ENCODE assay signal across 8 mouse cellular contexts in genomic region chr15:7397446-7397817, GRCm38 (mm10). TPM values are rescaled to one million over a fixed set of nuclear protein-coding genes. Genes with fewer than 3 reads are reported as not detected.
DNase-seq lines count a peak whose midpoint lies in the region; ATAC-seq and TF ChIP-seq lines count a peak whose summit lies in the region.

No protein-coding gene starts in this region.

- peak overlapping the region; percentile 71 for H3K9ac ChIP-seq in neural tube, embryonic 11.5 days (ENCODE audit: low read length)
- peak overlapping the region; percentile 50 for H3K9ac ChIP-seq in heart, postnatal 0 days (replicated peaks; ENCODE audit: low read depth, low read length)
- H3K9ac ChIP-seq in liver, embryonic 15.5 days: no peak overlapping the region
- peak overlapping the region; percentile 77 for H3K9ac ChIP-seq in stomach, embryonic 16.5 days (ENCODE audit: low read length)

- 0 out of 2 replicates have a peak overlapping the region, but pooled peaks have one; percentile 23 for H3K27ac ChIP-seq in neural tube, embryonic 11.5 days (ENCODE audit: low read depth, low read length)
- H3K27ac ChIP-seq in heart, postnatal 0 days (ENCODE audit: low read depth): no peak overlapping the region
- no peak overlapping the region for H3K27ac ChIP-seq in liver, embryonic 15.5 days (replicated peaks)
- peak overlapping the region; percentile 76 for H3K27ac ChIP-seq in stomach, embryonic 16.5 days (ENCODE audit: low read length)

- H3K36me3 ChIP-seq in neural tube, embryonic 11.5 days (ENCODE audit: control insufficient read depth, insufficient read depth, low read length): no peaks in the 10 kb centered on the region
- no peaks in the 10 kb centered on the region for H3K36me3 ChIP-seq in heart, postnatal 0 days (replicated peaks; ENCODE audit: control insufficient read depth, insufficient read depth, low read length)
- no peaks in the 10 kb centered on the region for H3K36me3 ChIP-seq in liver, embryonic 15.5 days (replicated peaks)
- H3K36me3 ChIP-seq in stomach, embryonic 16.5 days (ENCODE audit: control insufficient read depth, insufficient read depth, low read length): no peaks in the 10 kb centered on the region

- no peak for TF ChIP-seq EP300 in heart, postnatal 0 days (IDR thresholded peaks at IDR 0.05; ENCODE audit: low read depth)

- no peak for TF ChIP-seq CTCF in heart, postnatal 0 days (IDR thresholded peaks at IDR 0.05; ENCODE audit: low read depth)

- H3K4me3 ChIP-seq in neural tube, embryonic 11.5 days (ENCODE audit: low read depth, low read length): peak overlapping the region; percentile 68
- peak overlapping the region; percentile 59 for H3K4me3 ChIP-seq in heart, postnatal 0 days (ENCODE audit: low read depth, low read length)
- peak overlapping the region; percentile 38 for H3K4me3 ChIP-seq in liver, embryonic 15.5 days (replicated peaks)
- H3K4me3 ChIP-seq in stomach, embryonic 16.5 days (replicated peaks; ENCODE audit: low read length): peak overlapping the region; percentile 55

- ATAC-seq in neural tube, embryonic 11.5 days (ENCODE audit: insufficient read depth, low FRiP score, low TSS enrichment): peak; percentile 28
- ATAC-seq in heart, postnatal 0 days (ENCODE audit: insufficient read depth, low read depth): 0 out of 2 replicates have a peak, but pooled peaks have one; percentile 6
- no peak for ATAC-seq in liver, embryonic 15.5 days (ENCODE audit: insufficient read depth)
- peak; percentile 63; the same call in 1 of the 2 replicates for ATAC-seq in stomach, embryonic 16.5 days (ENCODE audit: insufficient read depth, low FRiP score)

- peak; percentile 21 for DNase-seq in neural tube, embryonic 11.5 days (ENCODE audit: low spot score)
- DNase-seq in neural tube, embryonic 10.5 days (ENCODE audit: extremely low spot score, low spot score): no peak
- DNase-seq in heart, postnatal 0 days (ENCODE audit: low spot score): no peak
- DNase-seq in right cerebral cortex, postnatal 10 days (ENCODE audit: low spot score in 2 of 2): no peak
- no peak for DNase-seq in layer of hippocampus, adult 9-10 months (ENCODE audit: low spot score)
- no peak for DNase-seq in c-Kit-positive CD71-positive TER-119-positive erythroid progenitor cells, embryonic 14.5 days (ENCODE audit: low spot score)

- no peaks in the 10 kb centered on the region for H3K27me3 ChIP-seq in neural tube, embryonic 11.5 days (ENCODE audit: control insufficient read depth, insufficient read depth, low read length)
- peaks cover 29% of the 10 kb centered on the region for H3K27me3 ChIP-seq in heart, postnatal 0 days (ENCODE audit: control insufficient read depth, insufficient read depth, low read length)
- peaks cover 38% of the 10 kb centered on the region for H3K27me3 ChIP-seq in liver, embryonic 15.5 days
- H3K27me3 ChIP-seq in stomach, embryonic 16.5 days (ENCODE audit: control insufficient read depth, insufficient read depth, low read length): no peaks in the 10 kb centered on the region

- no peaks in the 10 kb centered on the region for H3K9me3 ChIP-seq in neural tube, embryonic 11.5 days (ENCODE audit: control insufficient read depth, low read length)
- H3K9me3 ChIP-seq in heart, postnatal 0 days (replicated peaks; ENCODE audit: control insufficient read depth, low read length): no peaks in the 10 kb centered on the region
- H3K9me3 ChIP-seq in liver, embryonic 15.5 days (replicated peaks): no peaks in the 10 kb centered on the region
- H3K9me3 ChIP-seq in stomach, embryonic 16.5 days (replicated peaks; ENCODE audit: control insufficient read depth, low read length): no peaks in the 10 kb centered on the region

- H3K4me2 ChIP-seq in neural tube, embryonic 11.5 days (ENCODE audit: low read depth): peak overlapping the region; percentile 96
- peak overlapping the region; percentile 94 for H3K4me2 ChIP-seq in heart, postnatal 0 days (ENCODE audit: low read depth, low read length)
- peak overlapping the region; percentile 61 for H3K4me2 ChIP-seq in liver, embryonic 15.5 days
- peak overlapping the region; percentile 75 for H3K4me2 ChIP-seq in stomach, embryonic 16.5 days (ENCODE audit: low read depth, low read length)

- 1% methylated on average over 8 of the region's 8 CpGs for WGBS in neural tube, embryonic 11.5 days
- WGBS in heart, postnatal 0 days: 4% methylated on average over 8 of the region's 8 CpGs
- 2% methylated on average over 8 of the region's 8 CpGs for WGBS in liver, embryonic 15.5 days (ENCODE audit: insufficient replicate concordance)
- 5% methylated on average over 8 of the region's 8 CpGs for WGBS in stomach, embryonic 16.5 days

- H3K4me1 ChIP-seq in neural tube, embryonic 11.5 days (ENCODE audit: control insufficient read depth, insufficient read depth, low read length): peaks cover 4% of the 10 kb centered on the region; the same call in 1 of the 2 replicates
- H3K4me1 ChIP-seq in heart, postnatal 0 days (ENCODE audit: control insufficient read depth, insufficient read depth): peaks cover 6% of the 10 kb centered on the region; the same call in 1 of the 2 replicates
- no peaks in the 10 kb centered on the region for H3K4me1 ChIP-seq in liver, embryonic 15.5 days (replicated peaks)
- H3K4me1 ChIP-seq in stomach, embryonic 16.5 days (ENCODE audit: control insufficient read depth, insufficient read depth, low read length): peaks cover 10% of the 10 kb centered on the region; the same call in 1 of the 2 replicates

RNA-seq across cellular contexts. Expression of gene Egflam, which starts 0.8 kb away (rescaled TPM):
- 14.6 and 15.5 TPM in 2 replicates for polyA plus RNA-seq in neural tube, embryonic 11.5 days (2014; fragmentation: Nextera tagmentation; extraction: Ambion mirVana)
- 2.7 and 2.8 TPM in 2 replicates for total RNA-seq in heart, postnatal 0 days (2014; rRNA removed; ENCODE audit: low replicate concordance)
- polyA plus RNA-seq in heart, postnatal 0 days (2015; fragmentation: Nextera tagmentation; extraction: Ambion mirVana): 9.1 and 10.2 TPM in 2 replicates
- 0.55 and 0.67 TPM in 2 replicates for polyA plus RNA-seq in liver, embryonic 15.5 days (2015; fragmentation: Nextera tagmentation; extraction: Ambion mirVana)
- polyA plus RNA-seq in stomach, embryonic 16.5 days (2015; fragmentation: Nextera tagmentation; extraction: Ambion mirVana): 25.4 and 27.0 TPM in 2 replicates

Comparison
In these comparisons a context has a peak if more than half of its experiments do, and no peak if none do; other contexts are left out.
1. H3K27ac ChIP-seq: peak in neural tube, embryonic 11.5 days (single experiment) and stomach, embryonic 16.5 days (single experiment); none in heart, postnatal 0 days (single experiment) and liver, embryonic 15.5 days (single experiment).
2. Peak in every context shown above with its lines, with median percentiles within 50 percentile points of each other: H3K4me2 ChIP-seq and H3K4me3 ChIP-seq.